Mouse (Mus musculus): ENCODE measurements around the gene Cript.
"Not testable (repeated sequence)": the region's sequence is repeated elsewhere in the genome, so short reads cannot be mapped to it uniquely, and the experiment has no call there.

The Cript gene

GRCm38 (mm10) chr17:87049696-87050095 lies 24.3 kb downstream of the Cript start:
- DNase-seq (ENCODE audit: low read depth, low spot score), result no peak

- DNase-seq (ENCODE audit: low read depth, low spot score), result no peak
Measured at GRCm38 (mm10) chr17:87050469-87051175, 25.3 kb downstream of the Cript start.

GRCm38 (mm10) chr17:87051652-87052051 lies 26.3 kb downstream of the Cript start:
- no peak for DNase-seq (ENCODE audit: low read depth, low spot score)

GRCm38 (mm10) chr17:87052432-87052831 lies 27.1 kb downstream of the Cript start:
- DNase-seq (ENCODE audit: low read depth, low spot score), result no peak

GRCm38 (mm10) chr17:87053921-87054320 lies 28.6 kb downstream of the Cript start:
- DNase-seq (ENCODE audit: low read depth, low spot score), result no peak

GRCm38 (mm10) chr17:87055051-87055459 lies 29.7 kb downstream of the Cript start:
- peak; percentile 59 for DNase-seq (ENCODE audit: low read depth, low spot score)

GRCm38 (mm10) chr17:87055663-87056062 lies 30.3 kb downstream of the Cript start:
- no peak for DNase-seq (ENCODE audit: low read depth, low spot score)

- no peak for DNase-seq (ENCODE audit: low read depth, low spot score)
Measured at GRCm38 (mm10) chr17:87056761-87057160, 31.4 kb downstream of the Cript start.

- DNase-seq (ENCODE audit: low read depth, low spot score), result no peak
Measured at GRCm38 (mm10) chr17:87057486-87058266, 32.3 kb downstream of the Cript start.

- DNase-seq (ENCODE audit: low read depth, low spot score), result no peak
Measured at GRCm38 (mm10) chr17:87062639-87063038, 37.3 kb downstream of the Cript start.

GRCm38 (mm10) chr17:87063461-87063860 lies 38.1 kb downstream of the Cript start:
- no peak for DNase-seq (ENCODE audit: low read depth, low spot score)

- no peak for DNase-seq (ENCODE audit: low read depth, low spot score)
Measured at GRCm38 (mm10) chr17:87063969-87064368, 38.6 kb downstream of the Cript start.

- DNase-seq (ENCODE audit: low read depth, low spot score), result no peak
Measured at GRCm38 (mm10) chr17:87068997-87069396, 43.6 kb downstream of the Cript start.

- not testable (repeated sequence) for DNase-seq (ENCODE audit: low read depth, low spot score)
Measured at GRCm38 (mm10) chr17:87072183-87072582, 46.8 kb downstream of the Cript start.

GRCm38 (mm10) chr17:87072766-87073440 lies 47.6 kb downstream of the Cript start:
- no peak for DNase-seq (ENCODE audit: low read depth, low spot score)

GRCm38 (mm10) chr17:87073470-87073869 lies 48.1 kb downstream of the Cript start:
- DNase-seq (ENCODE audit: low read depth, low spot score), result no peak

- DNase-seq (ENCODE audit: low read depth, low spot score), result not testable (repeated sequence)
Measured at GRCm38 (mm10) chr17:87078217-87078616, 52.9 kb downstream of the Cript start.

GRCm38 (mm10) chr17:87080724-87081123 lies 55.4 kb downstream of the Cript start:
- no peak for DNase-seq (ENCODE audit: low read depth, low spot score)

- DNase-seq (ENCODE audit: low read depth, low spot score), result no peak
Measured at GRCm38 (mm10) chr17:87082547-87082946, 57.2 kb downstream of the Cript start.

- DNase-seq (ENCODE audit: low read depth, low spot score), result no peak
Measured at GRCm38 (mm10) chr17:87083671-87084070, 58.3 kb downstream of the Cript start.

All from retina, postnatal 7 days (tissue).